Mouse (Mus musculus): ENCODE results near the gene Sar1b.

DNA sequence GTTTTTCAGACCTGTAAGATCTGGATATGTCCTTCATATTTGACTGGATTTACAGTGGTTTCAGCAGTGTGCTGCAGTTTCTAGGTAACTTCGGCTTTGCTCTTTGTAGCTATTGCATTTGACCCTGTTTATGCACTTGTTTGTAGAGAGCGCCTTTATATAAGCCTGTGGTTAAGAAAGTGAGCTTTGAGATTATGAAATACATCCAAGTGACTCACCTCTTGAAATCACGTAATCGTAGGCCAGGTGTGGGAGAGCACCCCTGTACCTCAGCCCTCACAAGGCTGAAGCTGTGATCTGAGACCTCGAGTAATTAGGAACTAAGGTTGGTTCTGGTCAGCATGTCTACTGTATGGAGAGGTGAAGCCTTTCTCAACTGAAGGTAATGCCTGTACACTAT is 14.0 kb downstream of the Sar1b start:
- TF ChIP-seq CTCF (IDR thresholded peaks at IDR 0.05; ENCODE audit: low read depth, low read length) (no peak), POLR2A (IDR thresholded peaks at IDR 0.05; ENCODE audit: borderline replicate concordance, low read depth, low read length) (no peak)

All from bone marrow macrophage, adult 2 months (primary cell).